Mouse (Mus musculus): ENCODE measurements at regions not wholly inside any gene's neighbourhood (a gene's known extent, or its start where the extent isn't known, plus 50 kb on each side); places are given as distances from the start of the nearest gene placed in this dataset.
"Not testable (repeated sequence)": the region's sequence is repeated elsewhere in the genome, so short reads cannot be mapped to it uniquely, and the experiment has no call there.

DNA sequence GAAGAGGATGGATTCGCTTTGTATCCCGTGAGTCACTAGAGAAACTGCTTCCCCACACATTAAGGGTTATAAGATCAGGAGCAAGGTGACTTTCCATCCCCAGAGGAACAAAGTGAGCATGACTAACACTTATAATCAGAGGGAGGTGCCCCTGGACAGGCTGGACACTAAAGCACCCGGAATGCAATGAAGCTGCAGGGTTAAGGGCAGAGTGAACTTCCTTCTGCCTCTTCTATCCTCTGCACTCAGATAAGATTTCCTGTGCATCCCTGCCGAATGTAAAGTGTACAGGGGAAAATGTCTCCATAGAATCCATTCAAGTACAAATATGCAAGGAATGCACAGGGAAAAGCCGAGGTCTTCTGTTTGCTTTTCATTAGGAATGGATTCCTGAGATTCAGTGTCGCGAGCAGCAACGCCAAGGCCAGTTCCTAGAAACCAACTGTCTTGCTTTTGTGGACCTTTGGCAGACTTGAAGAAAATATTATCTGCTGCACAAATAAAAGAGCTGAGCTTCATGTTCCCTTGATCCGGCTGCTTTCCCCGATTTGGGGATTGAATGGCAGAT, 58.5 kb upstream of the Fbxl7 start:
- no peak for DNase-seq (ENCODE audit: low read depth, low spot score)

- DNase-seq (ENCODE audit: low read depth, low spot score): no peak
These were observed 63.6 kb upstream of the Fbxl7 start for GRCm38 (mm10) chr15:26958980-26959379.

GRCm38 (mm10) chr15:26968392-26969025, 73.1 kb upstream of the Fbxl7 start:
- no peak for DNase-seq (ENCODE audit: low read depth, low spot score)

- DNase-seq (ENCODE audit: low read depth, low spot score): no peak
These were observed 75.4 kb upstream of the Fbxl7 start for GRCm38 (mm10) chr15:26970770-26971169.

DNA sequence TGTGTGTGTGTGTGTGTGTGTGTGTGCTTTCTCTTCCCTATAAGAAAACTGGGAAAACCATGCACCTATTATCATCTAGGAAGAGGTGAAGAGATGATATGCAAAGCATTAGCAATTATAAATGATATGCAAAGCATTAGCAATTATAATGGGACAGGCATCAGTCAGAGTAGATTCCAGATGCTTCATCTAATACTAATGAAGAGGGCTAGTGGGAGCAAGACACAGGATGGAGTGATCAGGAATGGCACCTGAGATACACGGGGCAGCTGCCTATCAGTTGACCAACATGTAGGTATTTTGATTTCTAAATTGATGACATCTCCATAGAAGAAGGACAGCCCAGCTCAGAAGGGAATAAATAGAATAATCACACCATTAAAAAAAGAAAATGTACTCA, 97.7 kb upstream of the Fbxl7 start:
- no peak for DNase-seq (ENCODE audit: low read depth, low spot score)

GRCm38 (mm10) chr15:27009069-27009468, 113.7 kb upstream of the Fbxl7 start:
- DNase-seq (ENCODE audit: low read depth, low spot score): no peak

DNA sequence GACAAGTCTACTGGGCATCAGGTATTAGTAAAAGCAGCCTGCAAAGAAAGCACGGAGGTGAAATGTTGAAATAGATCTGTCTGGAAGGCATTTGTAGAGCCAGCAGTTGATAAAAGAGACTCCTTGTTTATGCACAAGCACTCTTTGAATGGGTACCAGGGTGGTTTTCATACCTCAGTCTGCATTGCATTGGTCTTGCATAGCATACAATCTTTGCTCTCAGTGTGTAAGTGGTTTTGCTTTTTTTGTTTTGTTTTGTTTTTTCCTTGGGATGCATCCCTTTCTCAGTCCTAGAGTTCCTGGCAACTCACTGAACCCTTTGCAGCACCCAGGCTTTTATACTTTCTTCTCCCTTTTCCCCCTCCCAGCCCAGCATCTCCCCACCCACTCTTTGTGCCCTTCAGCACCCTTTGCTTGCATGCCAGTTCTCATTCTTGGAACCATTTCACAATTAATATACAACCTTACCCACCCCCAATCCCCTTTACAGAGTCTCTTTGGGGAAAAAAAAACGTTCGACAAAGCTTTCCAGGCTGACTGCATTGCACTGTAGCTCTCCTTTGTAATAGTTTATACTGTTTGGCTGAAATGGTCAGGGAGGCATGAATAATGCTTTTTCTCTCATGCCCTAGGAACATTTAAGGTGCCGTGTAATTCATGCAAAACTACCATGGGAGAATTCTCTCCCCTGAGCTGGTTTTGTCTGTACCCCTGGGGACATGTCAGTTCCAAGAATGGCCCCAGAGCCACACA, 118.7 kb upstream of the Fbxl7 start:
- no peak for DNase-seq (ENCODE audit: low read depth, low spot score)

DNA sequence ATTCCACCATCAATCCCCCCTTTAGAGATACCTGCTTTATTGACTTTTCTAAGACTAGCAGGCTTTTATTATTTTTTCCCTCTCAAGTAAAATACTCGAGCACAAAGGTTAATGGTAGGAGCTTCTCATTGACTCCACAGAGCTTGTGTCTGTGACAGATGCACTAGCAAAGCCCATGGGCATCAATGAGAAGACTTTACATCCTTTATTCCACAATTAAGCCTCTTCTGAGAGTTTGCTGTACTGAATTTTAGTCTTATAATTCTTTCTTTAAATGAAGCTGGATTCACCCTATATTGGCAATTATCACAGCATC, 119.2 kb upstream of the Fbxl7 start:
- DNase-seq (ENCODE audit: low read depth, low spot score): no peak

DNA sequence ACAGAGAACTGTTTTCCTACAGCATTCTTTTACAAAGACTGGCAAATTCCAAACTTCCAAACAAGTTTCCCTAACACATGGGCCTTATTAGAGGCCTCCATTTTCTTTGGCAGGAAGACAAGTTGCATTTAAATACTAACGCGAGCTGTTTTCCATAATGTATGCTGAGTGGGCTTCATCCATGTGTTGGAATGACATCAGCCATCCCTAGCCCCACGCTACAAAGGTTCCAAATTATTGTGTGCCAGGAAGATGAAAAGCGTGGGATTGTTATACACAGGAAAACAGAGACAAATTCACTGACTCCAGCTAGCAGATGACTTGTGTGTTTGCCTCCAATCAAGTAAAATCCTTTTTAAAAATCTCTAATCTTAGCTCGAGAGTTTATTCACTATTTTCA, 125.1 kb upstream of the Fbxl7 start:
- DNase-seq (ENCODE audit: low read depth, low spot score): no peak

GRCm38 (mm10) chr15:27033261-27033660, 137.9 kb upstream of the Fbxl7 start:
- DNase-seq (ENCODE audit: low read depth, low spot score): no peak

DNA sequence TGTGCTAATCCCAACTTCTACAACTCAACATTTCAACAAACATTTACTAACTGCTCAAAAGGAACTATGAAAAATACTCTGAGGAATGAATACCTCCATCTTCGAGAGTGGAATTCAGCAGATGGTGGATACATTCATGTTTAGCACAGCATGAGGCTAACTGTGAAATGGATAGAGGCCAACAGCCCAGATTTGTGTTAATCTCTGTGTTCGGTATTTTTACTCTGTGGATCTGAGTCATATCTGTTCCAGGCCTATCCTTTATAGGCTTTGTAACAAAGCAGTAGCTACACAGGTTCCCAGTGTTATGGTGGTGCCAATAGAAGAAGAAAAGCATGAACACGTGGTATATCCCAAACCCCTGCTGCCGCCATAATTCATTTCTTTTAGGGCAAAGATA, 148.4 kb upstream of the Fbxl7 start:
- DNase-seq (ENCODE audit: low read depth, low spot score): no peak

DNA sequence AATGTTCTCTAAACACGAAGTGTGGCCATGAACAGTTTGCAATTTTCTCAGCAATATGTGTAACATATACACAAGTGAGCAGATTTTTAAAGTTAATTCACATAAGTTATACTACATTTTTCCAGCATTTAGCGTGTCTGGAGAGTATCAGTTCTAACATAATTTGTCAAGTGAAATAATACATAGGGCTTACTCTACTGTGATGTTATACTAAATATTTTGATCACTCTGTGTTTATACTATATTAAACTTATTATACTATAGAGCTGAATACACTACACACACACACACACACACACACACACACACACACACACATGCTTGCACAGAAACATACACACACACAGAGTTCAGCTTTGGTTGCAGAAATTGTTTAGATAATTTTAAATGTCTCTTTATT, 155.3 kb upstream of the Fbxl7 start:
- no peak for DNase-seq (ENCODE audit: low read depth, low spot score)

DNA sequence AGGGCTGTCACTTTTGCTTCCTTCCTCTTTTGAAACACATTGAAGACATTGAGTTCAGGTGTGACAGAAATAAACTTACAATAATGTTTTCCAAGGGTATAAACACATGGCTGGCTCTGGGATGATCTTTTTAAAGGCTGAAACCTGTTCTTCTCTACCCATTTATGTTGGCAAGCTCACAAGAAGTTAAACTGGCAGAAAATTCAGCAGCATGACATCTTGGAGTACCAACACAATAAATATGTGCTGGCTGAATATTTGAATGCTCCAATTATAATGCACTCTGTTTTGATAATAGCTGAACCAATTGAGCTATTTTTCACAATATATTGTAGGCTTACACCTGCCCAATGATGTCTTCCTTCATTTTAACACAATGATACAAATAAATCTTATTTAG, 168.1 kb upstream of the Fbxl7 start:
- DNase-seq (ENCODE audit: low read depth, low spot score): no peak

GRCm38 (mm10) chr15:27063971-27064370, 168.6 kb upstream of the Fbxl7 start:
- DNase-seq (ENCODE audit: low read depth, low spot score): no peak

- no peak for DNase-seq (ENCODE audit: low read depth, low spot score)
These were observed 172.3 kb upstream of the Fbxl7 start for GRCm38 (mm10) chr15:27067691-27068090.

DNA sequence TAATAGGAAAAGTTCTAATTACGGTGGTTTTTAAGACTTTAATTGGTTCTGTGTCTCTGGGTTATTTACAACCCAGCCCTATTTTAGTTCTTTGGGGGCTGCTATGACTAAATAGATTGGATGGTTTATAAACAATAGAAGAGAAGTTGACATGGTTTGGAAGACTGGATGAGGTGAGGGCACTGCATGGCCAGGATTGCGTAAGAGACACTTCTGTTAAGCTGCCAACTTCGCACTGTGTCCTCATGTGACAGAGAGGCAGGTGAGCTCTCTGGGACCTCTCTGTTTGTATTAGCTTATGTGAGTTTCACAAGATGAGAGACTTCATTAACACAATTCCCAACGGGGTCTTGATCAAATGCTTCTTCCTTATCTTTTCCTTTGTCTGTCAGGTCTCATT, 182.5 kb upstream of the Fbxl7 start:
- DNase-seq (ENCODE audit: low read depth, low spot score): no peak

DNA sequence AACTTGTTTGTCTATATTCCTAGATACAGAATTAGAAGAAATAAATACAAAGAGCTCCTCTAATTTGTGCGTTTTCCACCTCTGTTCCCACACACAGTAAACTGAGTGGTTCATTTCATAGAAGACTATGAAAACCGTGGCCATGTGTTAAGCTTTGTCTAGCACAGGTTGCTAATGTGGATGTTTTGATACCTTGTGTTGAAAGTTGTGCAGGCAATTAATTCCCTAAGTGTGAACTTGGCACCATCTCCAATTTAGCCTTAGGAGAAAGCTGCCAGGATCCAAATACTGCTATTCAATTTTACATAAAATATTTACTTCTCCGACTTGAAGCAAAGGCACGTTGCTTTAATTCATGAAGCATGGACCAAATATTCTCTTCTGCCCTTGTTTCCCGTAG, 187.4 kb upstream of the Fbxl7 start:
- no peak for DNase-seq (ENCODE audit: low read depth, low spot score)

- no peak for DNase-seq (ENCODE audit: low read depth, low spot score)
These were observed 188.2 kb upstream of the Fbxl7 start for GRCm38 (mm10) chr15:27083596-27083995.

DNA sequence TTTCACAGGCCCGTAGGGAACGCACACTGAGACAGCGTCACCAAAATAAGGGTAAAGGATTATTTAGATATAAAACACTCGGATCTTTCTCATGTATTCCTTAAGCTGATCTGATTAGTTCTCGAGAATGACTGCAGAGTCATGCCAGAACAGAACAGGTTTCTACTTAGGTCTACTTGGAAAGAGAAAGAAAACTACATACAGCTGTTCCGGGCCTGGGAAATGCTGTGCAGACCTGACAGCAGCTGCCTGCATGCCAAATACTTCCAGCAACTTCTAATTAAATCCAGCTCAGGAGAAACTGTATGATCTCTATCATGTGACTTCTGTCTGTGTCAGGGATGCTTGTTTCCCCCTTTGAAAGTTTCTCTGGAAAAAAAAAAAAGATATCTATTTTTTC, 193.8 kb upstream of the Fbxl7 start:
- DNase-seq (ENCODE audit: low read depth, low spot score): no peak

DNA sequence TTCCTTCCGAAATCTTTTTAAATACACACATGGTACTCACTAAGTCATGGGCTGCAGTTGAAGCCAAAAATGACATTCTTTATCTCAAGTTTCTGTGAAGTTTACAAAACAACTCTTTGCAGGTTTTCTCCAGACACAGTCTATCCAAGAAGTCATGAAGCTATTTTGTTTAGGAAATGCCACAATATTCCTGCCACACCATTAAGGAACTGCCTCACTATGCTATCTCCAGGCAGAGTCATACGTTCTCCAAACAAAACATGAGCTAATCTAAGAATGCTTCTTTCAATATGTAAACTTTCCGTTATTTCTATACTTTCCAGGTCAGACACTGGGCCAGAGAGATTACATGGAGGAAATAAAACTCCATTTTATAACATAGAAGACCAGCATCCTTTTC, 198.7 kb upstream of the Fbxl7 start:
- no peak for DNase-seq (ENCODE audit: low read depth, low spot score)

DNA sequence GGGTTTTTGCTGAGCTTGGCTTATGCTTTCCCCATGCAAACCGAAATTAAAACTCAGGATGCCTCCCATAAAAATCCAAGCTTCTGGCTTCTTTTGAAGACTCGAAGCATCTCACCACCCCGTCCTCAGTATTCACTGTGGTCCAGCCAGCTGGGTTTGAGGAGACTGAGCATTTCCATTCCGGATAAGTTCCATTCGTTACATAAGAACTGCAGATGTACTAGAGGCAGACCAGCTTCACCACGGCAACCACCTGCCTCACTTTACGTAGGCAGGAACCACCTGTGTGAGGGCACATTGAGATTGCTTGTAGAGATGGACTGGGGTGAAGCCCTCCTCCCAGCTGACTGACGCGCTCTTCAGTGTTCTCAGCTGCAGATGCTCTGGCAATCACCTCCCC, 199.9 kb upstream of the Fbxl7 start:
- no peak for DNase-seq (ENCODE audit: low read depth, low spot score)

DNA sequence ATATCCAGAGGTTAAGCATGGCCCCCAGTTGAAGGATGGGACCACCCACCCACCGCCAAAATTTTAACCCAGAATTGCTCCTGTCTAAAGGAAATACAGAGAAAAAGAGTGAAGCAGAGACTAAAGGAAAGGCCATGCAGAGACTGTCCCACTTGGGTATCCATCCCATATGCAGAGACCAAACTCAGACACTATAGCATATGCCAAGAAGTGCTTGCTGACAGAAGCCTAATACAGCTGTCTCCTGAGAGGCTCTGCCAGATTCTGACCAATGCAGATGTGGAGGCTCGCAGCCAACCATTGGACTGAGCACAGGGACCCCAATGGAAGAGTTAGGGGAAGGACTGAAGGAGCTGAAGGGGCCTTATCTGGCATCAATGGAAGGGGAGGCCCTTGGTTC, 206.2 kb upstream of the Fbxl7 start:
- not testable (repeated sequence) for DNase-seq (ENCODE audit: low read depth, low spot score)

- DNase-seq (ENCODE audit: low read depth, low spot score): no peak
These were observed 213.8 kb upstream of the Fbxl7 start for GRCm38 (mm10) chr15:27109130-27109529.
